Comparison of ENCODE assay signal across 8 mouse cellular contexts in genomic region chr11:51854981-51855817, GRCm38 (mm10). TPM values are rescaled to one million over a fixed set of nuclear protein-coding genes. Genes with fewer than 3 reads are reported as not detected.
DNase-seq lines count a peak whose midpoint lies in the region; ATAC-seq and TF ChIP-seq lines count a peak whose summit lies in the region.

No protein-coding gene starts in this region.

- H3K4me2 ChIP-seq in forebrain, embryonic 14.5 days (ENCODE audit: low read length), result peak overlapping the region; percentile 100
- H3K4me2 ChIP-seq in lung, embryonic 15.5 days, result peak overlapping the region; percentile 97

- TF ChIP-seq CTCF in layer of hippocampus, adult 2 months (conservative IDR thresholded peaks at IDR 0.05), result peak; percentile 65
- TF ChIP-seq CTCF in olfactory bulb, adult 2 months (IDR thresholded peaks at IDR 0.05; ENCODE audit: insufficient read depth, low read depth, low read length), result peak; percentile 63

- H3K4me3 ChIP-seq in forebrain, embryonic 14.5 days (ENCODE audit: low read depth, low read length), result peak overlapping the region; percentile 57
- H3K4me3 ChIP-seq in layer of hippocampus, adult 2 months, result peak overlapping the region; percentile 89
- H3K4me3 ChIP-seq in lung, embryonic 15.5 days, result peak overlapping the region; percentile 71
- H3K4me3 ChIP-seq in olfactory bulb, adult 2 months (ENCODE audit: insufficient read depth, low read depth, low read length), result peak overlapping the region; percentile 90

- H3K27ac ChIP-seq in forebrain, embryonic 14.5 days (ENCODE audit: low read depth, low read length), result no peak overlapping the region
- H3K27ac ChIP-seq in layer of hippocampus, adult 2 months, result peak overlapping the region; percentile 100
- H3K27ac ChIP-seq in lung, embryonic 15.5 days, result peak overlapping the region; percentile 97
- no peak overlapping the region for H3K27ac ChIP-seq in olfactory bulb, adult 2 months (ENCODE audit: insufficient read depth, low read depth, low read length)

- H3K27me3 ChIP-seq in forebrain, embryonic 14.5 days (replicated peaks; ENCODE audit: control insufficient read depth, insufficient read depth, low read length), result 0 out of 2 replicates have a peak, but pooled peaks cover 6% of the 10 kb centered on the region
- no peaks in the 10 kb centered on the region for H3K27me3 ChIP-seq in lung, embryonic 15.5 days

- H3K36me3 ChIP-seq in forebrain, embryonic 14.5 days (ENCODE audit: control insufficient read depth, insufficient read depth, low read length), result no peaks in the 10 kb centered on the region
- H3K36me3 ChIP-seq in lung, embryonic 15.5 days, result no peaks in the 10 kb centered on the region

- ATAC-seq in forebrain, embryonic 14.5 days, result peak; percentile 67
- ATAC-seq in lung, embryonic 15.5 days (ENCODE audit: borderline replicate concordance, extremely low read depth, low FRiP score, low TSS enrichment), result peak; percentile 65

- no peak for TF ChIP-seq POLR2A in olfactory bulb, adult 2 months (IDR thresholded peaks at IDR 0.05; ENCODE audit: insufficient read depth, low read depth, low read length)

- intact Hi-C loops in heart, postnatal 36 days (cut with DNase I), result loop anchor here (1.0 kb wide), 2 partner anchors 34 to 112 kb away; partner anchors contain the start of gene Cdkn2aipnl

- DNase-seq in ES-CJ7 (ENCODE audit: low read depth, low spot score), result peak; percentile 94
- peak; percentile 76 for DNase-seq in cerebellum, adult 11-12 months
- DNase-seq in forebrain, embryonic 14.5 days (ENCODE audit: low spot score), result peak; percentile 83
- DNase-seq in heart, postnatal 36 days, result peak; percentile 31 to 79
- peak; percentile 55 to 73 for DNase-seq in layer of hippocampus, adult 2 months (ENCODE audit: low spot score in 2 of 2)
- peak; percentile 78 to 79 for DNase-seq in thymus, adult 18-20 months

- peak overlapping the region; percentile 80 for H3K9ac ChIP-seq in forebrain, embryonic 14.5 days (ENCODE audit: low read length)
- H3K9ac ChIP-seq in lung, embryonic 15.5 days, result peak overlapping the region; percentile 86

- peaks cover 9% of the 10 kb centered on the region for H3K4me1 ChIP-seq in forebrain, embryonic 14.5 days (ENCODE audit: control insufficient read depth, insufficient read depth, low read length)
- H3K4me1 ChIP-seq in lung, embryonic 15.5 days, result peaks cover 53% of the 10 kb centered on the region
- H3K4me1 ChIP-seq in olfactory bulb, adult 2 months (ENCODE audit: control insufficient read depth, insufficient read depth, low read length), result peaks cover 27% of the 10 kb centered on the region

- H3K9me3 ChIP-seq in forebrain, embryonic 14.5 days (replicated peaks; ENCODE audit: control insufficient read depth, low read length), result no peaks in the 10 kb centered on the region
- H3K9me3 ChIP-seq in lung, embryonic 15.5 days, result no peaks in the 10 kb centered on the region

- 3% methylated on average over 28 of the region's 42 CpGs for WGBS in forebrain, embryonic 14.5 days
- 2% methylated on average over 35 of the region's 42 CpGs for WGBS in lung, embryonic 15.5 days
- WGBS in olfactory bulb, adult 2 months, result 4% methylated on average over 42 of the region's 42 CpGs

RNA-seq across cellular contexts. Expression of gene Jade2, which starts 2.3 kb away (rescaled TPM):
- polyA plus RNA-seq in forebrain, embryonic 14.5 days (2014; fragmentation: Nextera tagmentation; extraction: Ambion mirVana), result 0.20 and 0.23 TPM in 2 replicates
- total RNA-seq in heart, postnatal 36 days (2021), result 10 to 100 TPM in 1 of 2 experiments, 1 to 10 TPM in 1; 9.2 to 11.1 TPM
- total RNA-seq in layer of hippocampus, adult 2 months (2021), result 10 to 100 TPM; 39.2 to 42.1 TPM
- 2.3 and 2.4 TPM in 2 replicates for polyA plus RNA-seq in lung, embryonic 15.5 days (2015; fragmentation: Nextera tagmentation; extraction: Ambion mirVana)
- polyA plus RNA-seq in olfactory bulb, adult 2 months (2012; ENCODE audit: insufficient read depth, insufficient read length, low replicate concordance, missing spikeins), result not detected in 2 replicates

Comparison
In these comparisons a context has a peak if more than half of its experiments do, and no peak if none do; other contexts are left out.
1. H3K27ac ChIP-seq: peak in layer of hippocampus, adult 2 months (single experiment) and lung, embryonic 15.5 days (single experiment); none in forebrain, embryonic 14.5 days (single experiment) and olfactory bulb, adult 2 months (single experiment).
2. Peak in every context shown above with its lines, with median percentiles within 50 percentile points of each other: DNase-seq and H3K4me3 ChIP-seq.